In the genomic region with DNA sequence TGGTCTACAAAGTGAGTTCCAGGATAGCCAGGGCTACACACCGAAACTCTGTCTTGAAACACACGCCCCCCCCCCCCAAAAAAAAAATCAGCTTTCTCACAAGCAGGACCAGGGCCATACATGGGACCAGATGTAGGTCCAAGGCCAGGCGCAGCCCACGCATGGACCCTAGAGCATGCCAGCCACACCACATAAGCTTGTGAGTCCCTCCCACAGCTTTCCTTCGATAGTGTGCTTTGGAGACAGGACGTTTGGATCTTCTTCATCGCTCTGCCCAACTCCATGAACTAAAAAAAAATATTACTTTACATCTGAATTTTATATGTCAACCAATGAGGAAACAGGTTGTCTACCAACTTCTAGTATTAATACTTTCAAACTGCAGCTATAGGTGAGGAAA, we compare ENCODE assay signal across 8 mouse cellular contexts. TPM values are rescaled to one million over a fixed set of nuclear protein-coding genes. Genes with fewer than 3 reads are reported as not detected.
A peak's percentile ranks its signal among the peaks of the same experiment; 100 is the strongest.
DNase-seq lines count a peak whose midpoint lies in the region; ATAC-seq and TF ChIP-seq lines count a peak whose summit lies in the region.
"Had no signal": no experiment of that assay in that cellular context is flagged by ENCODE, and none has a peak within 500 bp of the region (broad histone marks: within the 10 kb centered on the region; RNA-seq: fewer than 3 reads in every experiment).

No protein-coding gene starts in this region.

- TF ChIP-seq CTCF in left cerebral cortex, adult 2 months (IDR thresholded peaks at IDR 0.05) = no peak

- H3K9ac ChIP-seq in forebrain, embryonic 13.5 days = no peak overlapping the region
- H3K9ac ChIP-seq in neural tube, embryonic 13.5 days = no peak overlapping the region

- H3K4me1 ChIP-seq in forebrain, embryonic 13.5 days = peaks cover 39% of the 10 kb centered on the region
- peaks cover 29% of the 10 kb centered on the region for H3K4me1 ChIP-seq in limb, embryonic 10.5 days
- peaks cover 55% of the 10 kb centered on the region for H3K4me1 ChIP-seq in neural tube, embryonic 13.5 days (replicated peaks)

- ATAC-seq in forebrain, embryonic 13.5 days = no peak
- ATAC-seq in neural tube, embryonic 13.5 days (ENCODE audit: low read depth) = no peak

- DNase-seq in left cerebral cortex, adult 2 months (ENCODE audit: extremely low spot score in 1 of 2, low spot score in 2 of 2) = no peak
- DNase-seq in left cerebral cortex, postnatal 4 days = no peak
- no peak for DNase-seq in limb, embryonic 10.5 days (ENCODE audit: low spot score)
- no peak for DNase-seq in urinary bladder, adult 2 months (ENCODE audit: low spot score)
- no peak for DNase-seq in frontal cortex, postnatal 10 days (ENCODE audit: low spot score in 2 of 2)

- H3K36me3 ChIP-seq in forebrain, embryonic 13.5 days (ENCODE audit: poor library complexity, severe bottlenecking) = no peaks in the 10 kb centered on the region
- H3K36me3 ChIP-seq in limb, embryonic 10.5 days = no peaks in the 10 kb centered on the region
- H3K36me3 ChIP-seq in neural tube, embryonic 13.5 days = no peaks in the 10 kb centered on the region

- H3K4me2 ChIP-seq in forebrain, embryonic 13.5 days = peak overlapping the region; percentile 61; the same call in 1 of the 2 replicates
- no peak overlapping the region for H3K4me2 ChIP-seq in neural tube, embryonic 13.5 days

- 80% methylated on average over 7 of the region's 7 CpGs for WGBS in forebrain, embryonic 13.5 days
- 84% methylated on average over 7 of the region's 7 CpGs for WGBS in limb, embryonic 10.5 days
- 82% methylated on average over 7 of the region's 7 CpGs for WGBS in neural tube, embryonic 13.5 days

- intact Hi-C loops in left cerebral cortex, adult 2 months (cut with DNase I) = loop anchor here (10.0 kb wide), 1 partner anchor 781 kb away; a partner anchor contains a TSS
- intact Hi-C loops in left cerebral cortex, postnatal 4 days (cut with DNase I) = loop anchor here (5.0 kb wide), 1 partner anchor 56 kb away; no protein-coding TSS in a partner anchor

- no peaks in the 10 kb centered on the region for H3K9me3 ChIP-seq in forebrain, embryonic 13.5 days (replicated peaks)
- H3K9me3 ChIP-seq in limb, embryonic 10.5 days (replicated peaks) = no peaks in the 10 kb centered on the region
- H3K9me3 ChIP-seq in neural tube, embryonic 13.5 days = no peaks in the 10 kb centered on the region

- H3K27ac ChIP-seq in left cerebral cortex, adult 2 months = peak overlapping the region; percentile 99
- H3K27ac ChIP-seq in forebrain, embryonic 13.5 days = peak overlapping the region; percentile 100
- peak overlapping the region; percentile 94 for H3K27ac ChIP-seq in limb, embryonic 10.5 days
- H3K27ac ChIP-seq in neural tube, embryonic 13.5 days (replicated peaks) = peak overlapping the region; percentile 98

- no peaks in the 10 kb centered on the region for H3K27me3 ChIP-seq in forebrain, embryonic 13.5 days
- no peaks in the 10 kb centered on the region for H3K27me3 ChIP-seq in limb, embryonic 10.5 days (ENCODE audit: low read depth, poor library complexity, severe bottlenecking)
- no peaks in the 10 kb centered on the region for H3K27me3 ChIP-seq in neural tube, embryonic 13.5 days

- H3K4me3 ChIP-seq in left cerebral cortex, adult 2 months = no peak overlapping the region
- H3K4me3 ChIP-seq in forebrain, embryonic 13.5 days = no peak overlapping the region
- peak overlapping the region; percentile 55; the same call in 1 of the 2 replicates for H3K4me3 ChIP-seq in limb, embryonic 10.5 days
- no peak overlapping the region for H3K4me3 ChIP-seq in neural tube, embryonic 13.5 days

RNA-seq across cellular contexts. Expression of a gene that starts 7.2 kb away (rescaled TPM):
- not detected for total RNA-seq in left cerebral cortex, adult 2 months (2021)
- not detected for total RNA-seq in left cerebral cortex, postnatal 4 days (2021)
- polyA plus RNA-seq in forebrain, embryonic 13.5 days (2015; fragmentation: Nextera tagmentation; extraction: Ambion mirVana) = not detected in 2 replicates
- polyA plus RNA-seq in limb, embryonic 10.5 days (2016; fragmentation: Nextera tagmentation; extraction: Ambion mirVana) = not detected in 2 replicates
- polyA plus RNA-seq in neural tube, embryonic 13.5 days (2015; fragmentation: Nextera tagmentation; extraction: Ambion mirVana) = not detected in 2 replicates
- polyA plus RNA-seq in urinary bladder, adult 2 months (2012; rRNA removed) = not detected in 2 replicates
- total RNA-seq: common myeloid progenitor, adult 5-6 weeks had no signal

RNA-seq across cellular contexts. Expression of a gene that starts 7.3 kb away (rescaled TPM):
- total RNA-seq in left cerebral cortex, adult 2 months (2021) = not detected
- under 1 TPM; 0.48 to 0.62 TPM for total RNA-seq in left cerebral cortex, postnatal 4 days (2021)
- 0.14 TPM in 1 of 2 replicates, not detected in the other for polyA plus RNA-seq in forebrain, embryonic 13.5 days (2015; fragmentation: Nextera tagmentation; extraction: Ambion mirVana)
- 0.15 and 0.24 TPM in 2 replicates for polyA plus RNA-seq in limb, embryonic 10.5 days (2016; fragmentation: Nextera tagmentation; extraction: Ambion mirVana)
- polyA plus RNA-seq in neural tube, embryonic 13.5 days (2015; fragmentation: Nextera tagmentation; extraction: Ambion mirVana) = 0.49 TPM in 1 of 2 replicates, not detected in the other
- polyA plus RNA-seq in urinary bladder, adult 2 months (2012; rRNA removed) = 0.21 and 0.43 TPM in 2 replicates
- total RNA-seq: common myeloid progenitor, adult 5-6 weeks had no signal
